Comparison of ENCODE assay signal across 9 mouse cellular contexts in genomic region chr11:55041348-55041747, GRCm38 (mm10). TPM values are rescaled to one million over a fixed set of nuclear protein-coding genes. Genes with fewer than 3 reads are reported as not detected.
DNase-seq lines count a peak whose midpoint lies in the region; TF ChIP-seq lines count a peak whose summit lies in the region.
"Had no signal": no experiment of that assay in that cellular context is flagged by ENCODE, and none has a peak within 500 bp of the region (broad histone marks: within the 10 kb centered on the region; RNA-seq: fewer than 3 reads in every experiment).

No protein-coding gene starts in this region.

- peak; percentile 46 for DNase-seq in heart, postnatal 4 days
- DNase-seq in heart, postnatal 25 days (ENCODE audit: low spot score), result no peak
- DNase-seq in lung, adult 2 months, result no peak
- DNase-seq in lung, adult 18-20 months, result no peak
- DNase-seq in naive thymus-derived CD4-positive, alpha-beta T cell, adult 2 months (ENCODE audit: low read depth), result peak; percentile 47
- DNase-seq in T-cell, adult 2 months (ENCODE audit: low spot score), result no peak
- no peak for DNase-seq in right cerebral cortex, adult 18-20 months
- DNase-seq: embryo, embryonic 11 days had no signal

- H3K9me3 ChIP-seq in ES-Bruce4 (replicated peaks; ENCODE audit: control insufficient read depth, insufficient read depth, low read length, poor library complexity, severe bottlenecking), result no peaks in the 10 kb centered on the region

- WGBS in lung, adult 2 months, result 86% methylated on average over 4 of the region's 4 CpGs

- 0 out of 2 replicates have a peak, but pooled peaks have one; percentile 17 for TF ChIP-seq CTCF in lung, adult 2 months (IDR thresholded peaks at IDR 0.05; ENCODE audit: insufficient read depth, low read length)
- TF ChIP-seq CTCF in ES-Bruce4 (IDR thresholded peaks at IDR 0.05; ENCODE audit: low read depth, low read length), result peak; percentile 39

- TF ChIP-seq EP300 in ES-Bruce4 (IDR thresholded peaks at IDR 0.05; ENCODE audit: insufficient read depth, low read depth, low read length), result no peak

- no peak overlapping the region for H3K4me3 ChIP-seq in lung, adult 2 months (replicated peaks; ENCODE audit: extremely low read depth, low read depth, low read length)
- H3K4me3 ChIP-seq in ES-Bruce4 (ENCODE audit: low read depth, low read length), result no peak overlapping the region

- H3K4me1 ChIP-seq in lung, adult 2 months (ENCODE audit: control insufficient read depth, insufficient read depth, low read length), result peaks cover 2% of the 10 kb centered on the region
- H3K4me1 ChIP-seq in ES-Bruce4 (ENCODE audit: control insufficient read depth, insufficient read depth, low read length), result peaks cover 3% of the 10 kb centered on the region

- H3K27me3 ChIP-seq in ES-Bruce4 (ENCODE audit: control insufficient read depth, insufficient read depth, low read length, poor library complexity, severe bottlenecking), result no peaks in the 10 kb centered on the region; the same call in 1 of the 2 replicates

- H3K27ac ChIP-seq in ES-Bruce4 (ENCODE audit: insufficient read depth, low read length), result no peak overlapping the region

- no peaks in the 10 kb centered on the region for H3K36me3 ChIP-seq in ES-Bruce4 (ENCODE audit: control insufficient read depth, insufficient read depth, low read length, poor library complexity, severe bottlenecking)

- TF ChIP-seq POLR2A in lung, adult 2 months (IDR thresholded peaks at IDR 0.05; ENCODE audit: borderline replicate concordance, extremely low read depth, low read depth, low read length), result no peak
- no peak for TF ChIP-seq POLR2A in ES-Bruce4 (IDR thresholded peaks at IDR 0.05; ENCODE audit: insufficient read depth, low read length)

- H3K9ac ChIP-seq in ES-Bruce4 (ENCODE audit: low read depth, poor library complexity, severe bottlenecking), result no peak overlapping the region

- intact Hi-C loops in heart, postnatal 25 days (cut with DNase I), result no loop called here

RNA-seq across cellular contexts. Expression of gene Anxa6, which starts 8.1 kb away (rescaled TPM):
- 100 to 1,000 TPM; 355 to 365 TPM for total RNA-seq in heart, postnatal 4 days (2021)
- 100 to 1,000 TPM; 240 to 246 TPM for total RNA-seq in heart, postnatal 25 days (2021)
- polyA plus RNA-seq in lung, adult 2 months (2012; rRNA removed), result 151 and 170 TPM in 2 replicates
- polyA plus RNA-seq in ES-Bruce4 (2011; ENCODE audit: insufficient read depth, insufficient read length, low read depth, missing spikeins), result 74.2 and 76.1 TPM in 2 replicates

RNA-seq across cellular contexts. Expression of gene Ccdc69, which starts 36.6 kb away (rescaled TPM):
- 10 to 100 TPM in 1 of 2 experiments, 1 to 10 TPM in 1; 9.2 to 12.2 TPM for total RNA-seq in heart, postnatal 4 days (2021)
- 10 to 100 TPM; 11.4 to 13.4 TPM for total RNA-seq in heart, postnatal 25 days (2021)
- polyA plus RNA-seq in lung, adult 2 months (2012; rRNA removed), result 2.2 and 4.1 TPM in 2 replicates
- not detected in 2 replicates for polyA plus RNA-seq in ES-Bruce4 (2011; ENCODE audit: insufficient read depth, insufficient read length, low read depth, missing spikeins)

RNA-seq across cellular contexts. Expression of gene Gm2a, which starts 56.6 kb away (rescaled TPM):
- 10 to 100 TPM; 12.4 to 13.1 TPM for total RNA-seq in heart, postnatal 4 days (2021)
- total RNA-seq in heart, postnatal 25 days (2021), result 10 to 100 TPM; 10.6 to 10.9 TPM
- 50.9 and 70.4 TPM in 2 replicates for polyA plus RNA-seq in lung, adult 2 months (2012; rRNA removed)
- 24.7 and 24.9 TPM in 2 replicates for polyA plus RNA-seq in ES-Bruce4 (2011; ENCODE audit: insufficient read depth, insufficient read length, low read depth, missing spikeins)

Comparison
In these comparisons a context has a peak if more than half of its experiments do, and no peak if none do; other contexts are left out.
1. DNase-seq: peak in heart, postnatal 4 days (single experiment) and naive thymus-derived CD4-positive, alpha-beta T cell, adult 2 months (single experiment); none in heart, postnatal 25 days (single experiment), lung, adult 2 months (single experiment), lung, adult 18-20 months (0 of 2), T-cell, adult 2 months (single experiment) and right cerebral cortex, adult 18-20 months (single experiment).